Mouse (Mus musculus) thymus, adult 2 months (tissue): ENCODE results near the gene Gm28053. TPM values are rescaled to one million over a fixed set of nuclear protein-coding genes. Genes with fewer than 3 reads are reported as not detected.

Experiments
- DNase-seq: peaks from one replicate; pipeline ENCODE4 v3.0.0; 2021
- H3K27ac ChIP-seq: fragments of 200-500 bp; 2 replicates; pipeline ENCODE4 v1.5.1; 2012; ENCODE audit warnings: low read length, control low read depth; ENCODE audit not compliant: control insufficient read depth, insufficient read depth
- H3K27me3 ChIP-seq: fragments of 200-500 bp; 2 replicates; pipeline ENCODE4 v1.6.1; 2012; ENCODE audit warnings: mild to moderate bottlenecking, low read length, moderate library complexity, mixed read lengths; ENCODE audit not compliant: control insufficient read depth, insufficient read depth
- H3K36me3 ChIP-seq: fragments of 200-500 bp; 2 replicates; pipeline ENCODE4 v1.6.1; 2012; ENCODE audit warnings: mild to moderate bottlenecking, low read length, moderate library complexity; ENCODE audit not compliant: control insufficient read depth, insufficient read depth
- H3K4me1 ChIP-seq: fragments of 200-500 bp; replicated peaks from 2 replicates; pipeline ENCODE4 v1.6.1; 2012; ENCODE audit warnings: low read length; ENCODE audit not compliant: control insufficient read depth, insufficient read depth
- H3K4me3 ChIP-seq: fragments of 200-500 bp; 2 replicates; pipeline ENCODE4 v1.5.1; 2012; ENCODE audit warnings: mild to moderate bottlenecking, low read length, control low read depth, moderate library complexity; ENCODE audit not compliant: control insufficient read depth, insufficient read depth
- CTCF ChIP-seq: fragments of 200-500 bp; IDR thresholded peaks from 2 replicates; pipeline ENCODE4 v1.5.1; 2012; ENCODE audit warnings: mild to moderate bottlenecking, control low read depth, low read length, moderate library complexity, borderline replicate concordance; ENCODE audit not compliant: control insufficient read depth, poor library complexity, insufficient read depth; ENCODE audit errors: extremely low read depth
- POLR2A ChIP-seq: fragments of 200-500 bp; IDR thresholded peaks from 2 replicates; pipeline ENCODE4 v1.6.1; 2012; ENCODE audit warnings: mild to moderate bottlenecking, low read length, control low read depth, moderate library complexity; ENCODE audit not compliant: control insufficient read depth, poor library complexity, insufficient read depth; ENCODE audit errors: extremely low read depth
- WGBS: fragments of 180-500 bp; shearing (Covaris S2); methylation state at CpG from one replicate; pipeline ENCODE4 v1.1.7; 2018; 5-methylcytosine and 5-hydroxymethylcytosine counted together
- polyA plus RNA-seq: library from polyadenylated mRNA; depleted of rRNA; stranded (reverse); fragments of >200 nt; gene quantifications from 2 replicates; pipeline ENCODE4 v1.2.3, GENCODE M21; 2012

The Gm28053 gene
- polyA plus RNA-seq, 1 experiment: 0.88 TPM

- no peaks in the 10 kb centered on the region; the same call in 1 of the 2 replicates for H3K36me3 ChIP-seq
- H3K4me3 ChIP-seq: peak overlapping the region; percentile 39
- H3K27me3 ChIP-seq: no peaks in the 10 kb centered on the region
- 44% methylated on average over 2 of the region's 2 CpGs for WGBS
- DNase-seq: no peak
- TF ChIP-seq CTCF (no peak), POLR2A (no peak)
- H3K4me1 ChIP-seq: peaks cover 26% of the 10 kb centered on the region
- H3K27ac ChIP-seq: peak overlapping the region; percentile 67
Measured at GRCm38 (mm10) chr6:48687077-48687476, 31.3 kb upstream of the Gm28053 start.

GRCm38 (mm10) chr6:48689320-48689719, 29.1 kb upstream of the Gm28053 start:
- WGBS: 90% methylated on average over 2 of the region's 2 CpGs
- no peak for DNase-seq
- Histone ChIP-seq H3K27ac (no peak overlapping the region), H3K36me3 (no peaks in the 10 kb centered on the region; the same call in 1 of the 2 replicates), H3K27me3 (no peaks in the 10 kb centered on the region), H3K4me1 (peaks cover 27% of the 10 kb centered on the region), H3K4me3 (no peak overlapping the region)
- TF ChIP-seq CTCF (no peak), POLR2A (no peak)

GRCm38 (mm10) chr6:48692962-48693361, 25.4 kb upstream of the Gm28053 start:
- no peaks in the 10 kb centered on the region; the same call in 1 of the 2 replicates for H3K36me3 ChIP-seq
- TF ChIP-seq POLR2A (no peak), CTCF (no peak)
- H3K4me1 ChIP-seq: peaks cover 4% of the 10 kb centered on the region
- no peak overlapping the region for H3K4me3 ChIP-seq
- WGBS: 72% methylated on average over 6 of the region's 6 CpGs
- no peak overlapping the region for H3K27ac ChIP-seq
- H3K27me3 ChIP-seq: no peaks in the 10 kb centered on the region
- no peak for DNase-seq

GRCm38 (mm10) chr6:48696830-48697554, 21.4 kb upstream of the Gm28053 start:
- H3K4me1 ChIP-seq: peaks cover 24% of the 10 kb centered on the region
- no peaks in the 10 kb centered on the region for H3K27me3 ChIP-seq
- TF ChIP-seq CTCF: no peak
- no peak for TF ChIP-seq POLR2A
- H3K36me3 ChIP-seq: peaks cover 10% of the 10 kb centered on the region
- no peak overlapping the region for H3K4me3 ChIP-seq
- no peak overlapping the region for H3K27ac ChIP-seq
- no peak for DNase-seq
- WGBS: 93% methylated on average over 4 of the region's 4 CpGs

- no peak overlapping the region for H3K4me3 ChIP-seq
- DNase-seq: no peak
- 78% methylated on average over 1 of the region's 1 CpGs for WGBS
- no peak overlapping the region for H3K27ac ChIP-seq
- TF ChIP-seq CTCF: no peak
- TF ChIP-seq POLR2A: no peak
- H3K4me1 ChIP-seq: peaks cover 29% of the 10 kb centered on the region
- H3K27me3 ChIP-seq: no peaks in the 10 kb centered on the region
- peaks cover 16% of the 10 kb centered on the region for H3K36me3 ChIP-seq
Measured at GRCm38 (mm10) chr6:48697555-48697930, 20.9 kb upstream of the Gm28053 start.

- peaks cover 23% of the 10 kb centered on the region for H3K36me3 ChIP-seq
- 61% methylated on average over 7 of the region's 7 CpGs for WGBS
- peaks cover 29% of the 10 kb centered on the region for H3K4me1 ChIP-seq
- H3K27me3 ChIP-seq: no peaks in the 10 kb centered on the region
- peak overlapping the region; percentile 27; the same call in 1 of the 2 replicates for H3K27ac ChIP-seq
- H3K4me3 ChIP-seq: no peak overlapping the region
- no peak for DNase-seq
- TF ChIP-seq CTCF (no peak), POLR2A (no peak)
Measured at GRCm38 (mm10) chr6:48698066-48698856, 20.1 kb upstream of the Gm28053 start.

- Histone ChIP-seq H3K36me3 (peaks cover 29% of the 10 kb centered on the region), H3K27ac (no peak overlapping the region; the same call in 1 of the 2 replicates), H3K4me3 (no peak overlapping the region), H3K4me1 (peaks cover 33% of the 10 kb centered on the region), H3K27me3 (no peaks in the 10 kb centered on the region)
- WGBS: 27% methylated on average over 3 of the region's 3 CpGs
- no peak for DNase-seq
- TF ChIP-seq CTCF: no peak
- TF ChIP-seq POLR2A: no peak
Measured at GRCm38 (mm10) chr6:48698888-48699287, 19.5 kb upstream of the Gm28053 start.
